Mouse (Mus musculus) thymus, adult 2 months (tissue): ENCODE measurements around the gene Samt1. TPM values are rescaled to one million over a fixed set of nuclear protein-coding genes. Genes with fewer than 3 reads are reported as not detected.
A peak's percentile ranks its signal among the peaks of the same experiment; 100 is the strongest.
"Not testable (repeated sequence)": the region's sequence is repeated elsewhere in the genome, so short reads cannot be mapped to it uniquely, and the experiment has no call there.

Experiments used
- DNase-seq: peaks from one replicate; pipeline ENCODE4 v3.0.0; 2021
- H3K27ac ChIP-seq: fragments of 200-500 bp; 2 replicates; pipeline ENCODE4 v1.5.1; 2012; ENCODE audit warnings: low read length, control low read depth; ENCODE audit not compliant: control insufficient read depth, insufficient read depth
- H3K27me3 ChIP-seq: fragments of 200-500 bp; 2 replicates; pipeline ENCODE4 v1.6.1; 2012; ENCODE audit warnings: mild to moderate bottlenecking, low read length, moderate library complexity, mixed read lengths; ENCODE audit not compliant: control insufficient read depth, insufficient read depth
- H3K36me3 ChIP-seq: fragments of 200-500 bp; 2 replicates; pipeline ENCODE4 v1.6.1; 2012; ENCODE audit warnings: mild to moderate bottlenecking, low read length, moderate library complexity; ENCODE audit not compliant: control insufficient read depth, insufficient read depth
- H3K4me1 ChIP-seq: fragments of 200-500 bp; replicated peaks from 2 replicates; pipeline ENCODE4 v1.6.1; 2012; ENCODE audit warnings: low read length; ENCODE audit not compliant: control insufficient read depth, insufficient read depth
- H3K4me3 ChIP-seq: fragments of 200-500 bp; 2 replicates; pipeline ENCODE4 v1.5.1; 2012; ENCODE audit warnings: mild to moderate bottlenecking, low read length, control low read depth, moderate library complexity; ENCODE audit not compliant: control insufficient read depth, insufficient read depth
- CTCF ChIP-seq: fragments of 200-500 bp; IDR thresholded peaks from 2 replicates; pipeline ENCODE4 v1.5.1; 2012; ENCODE audit warnings: mild to moderate bottlenecking, control low read depth, low read length, moderate library complexity, borderline replicate concordance; ENCODE audit not compliant: control insufficient read depth, poor library complexity, insufficient read depth; ENCODE audit errors: extremely low read depth
- POLR2A ChIP-seq: fragments of 200-500 bp; IDR thresholded peaks from 2 replicates; pipeline ENCODE4 v1.6.1; 2012; ENCODE audit warnings: mild to moderate bottlenecking, low read length, control low read depth, moderate library complexity; ENCODE audit not compliant: control insufficient read depth, poor library complexity, insufficient read depth; ENCODE audit errors: extremely low read depth
- WGBS: fragments of 180-500 bp; shearing (Covaris S2); methylation state at CpG from one replicate; pipeline ENCODE4 v1.1.7; 2018; 5-methylcytosine and 5-hydroxymethylcytosine counted together
- polyA plus RNA-seq: library from polyadenylated mRNA; depleted of rRNA; stranded (reverse); fragments of >200 nt; gene quantifications from 2 replicates; pipeline ENCODE4 v1.2.3, GENCODE M21; 2012; rRNA removed

Gene Samt1
- not detected in 2 replicates for polyA plus RNA-seq

- not testable (repeated sequence) for H3K36me3 ChIP-seq, H3K4me1 ChIP-seq, H3K27me3 ChIP-seq, DNase-seq, H3K27ac ChIP-seq, H3K4me3 ChIP-seq
These were observed at the start of gene Samt1 for GRCm38 (mm10) chrX:154012540-154012939. Gene Samt1 (minus strand): TSS chrX:154012640.

- not testable (repeated sequence) for H3K36me3 ChIP-seq, H3K27ac ChIP-seq, H3K4me3 ChIP-seq, H3K4me1 ChIP-seq, H3K27me3 ChIP-seq, DNase-seq
These were observed 42.5 kb upstream of the Samt1 start, which contains the start of gene Gm10057 for GRCm38 (mm10) chrX:154054939-154055338. Gene Gm10057 (minus strand): TSS chrX:154055039.

- DNase-seq, H3K4me3 ChIP-seq, H3K4me1 ChIP-seq, H3K27ac ChIP-seq, H3K27me3 ChIP-seq, H3K36me3 ChIP-seq: not testable (repeated sequence)
These were observed 21.3 kb upstream of the Samt1 start, which contains the start of gene 4921511M17Rik for GRCm38 (mm10) chrX:154033727-154034126. Gene 4921511M17Rik (minus strand): TSS chrX:154033827.

- H3K27me3 ChIP-seq, H3K4me3 ChIP-seq, H3K4me1 ChIP-seq, H3K36me3 ChIP-seq, H3K27ac ChIP-seq, DNase-seq: not testable (repeated sequence)
- WGBS: no CpG with 5 or more reads among the region's 2 CpGs
These were observed 35.5 kb downstream of the Samt1 start for GRCm38 (mm10) chrX:153976914-153977313.

- not testable (repeated sequence) for H3K36me3 ChIP-seq, H3K27me3 ChIP-seq, DNase-seq, H3K4me3 ChIP-seq, H3K4me1 ChIP-seq, H3K27ac ChIP-seq
- 21% methylated on average over 3 of the region's 4 CpGs for WGBS
These were observed 36.0 kb downstream of the Samt1 start for GRCm38 (mm10) chrX:153976467-153976866.

- peak; percentile 4 for DNase-seq
- Histone ChIP-seq H3K4me3 (no peak overlapping the region), H3K27ac (no peak overlapping the region), H3K36me3 (no peaks in the 10 kb centered on the region), H3K4me1 (no peaks in the 10 kb centered on the region), H3K27me3 (no peaks in the 10 kb centered on the region)
- TF ChIP-seq POLR2A (no peak), CTCF (no peak)
- WGBS: 6% methylated on average over 2 of the region's 2 CpGs
These were observed 38.0 kb downstream of the Samt1 start for GRCm38 (mm10) chrX:153974450-153974849.

GRCm38 (mm10) chrX:153952866-153953265, 59.6 kb downstream of the Samt1 start:
- DNase-seq, H3K27ac ChIP-seq, H3K4me3 ChIP-seq, H3K36me3 ChIP-seq, H3K4me1 ChIP-seq, H3K27me3 ChIP-seq: not testable (repeated sequence)
- WGBS: no CpG with 5 or more reads among the region's 2 CpGs

Other genes with a start within 250 kb of the Samt1 start
- gene Spin2c, start 180.4 kb downstream of the Samt1 start, polyA plus RNA-seq: 0.36 and 1.2 TPM in 2 replicates
- gene 4921511M17Rik, start 21.2 kb upstream of the Samt1 start, polyA plus RNA-seq: not detected in 2 replicates
- not detected in 2 replicates for gene Gm10057, start 42.4 kb upstream of the Samt1 start, polyA plus RNA-seq
- not detected in 2 replicates for gene Gm15140, start 108.0 kb upstream of the Samt1 start, polyA plus RNA-seq